Mouse (Mus musculus) left cerebral cortex, postnatal 25 days (tissue): Measurements from ENCODE around the gene Tsc22d4. TPM values are rescaled to one million over a fixed set of nuclear protein-coding genes. Genes with fewer than 3 reads are reported as not detected.

ENCODE experiments used
- DNase-seq, 2 experiments: peaks; one replicate each; pipeline ENCODE4 v3.0.0; 2022; ENCODE audit warnings: low spot score in 2 of 2, mixed read lengths in 1 of 2
- intact Hi-C: fragments of 180-260 bp; cut with DNase I; formaldehyde crosslinking; loops from one replicate; pipeline ENCODE4 v1.15.1; 2025
- total RNA-seq, 2 experiments: library from RNA; stranded (reverse); gene quantifications; 2 replicates each; pipeline ENCODE4 v1.2.3; 2021

Tsc22d4 gene
- total RNA-seq, 2 experiments from 2014 or later: 173 to 195 TPM

GRCm38 (mm10) chr5:137757887-137758286 lies 12.4 kb downstream of the Tsc22d4 start:
- intact Hi-C loops: loop anchor here (1.0 to 5.0 kb wide), 2 partner anchors 101 to 226 kb away; partner anchors contain the start of genes Epo and Gnb2

GRCm38 (mm10) chr5:137758921-137759534 lies 13.5 kb downstream of the Tsc22d4 start:
- intact Hi-C loops: loop anchor here (5.0 kb wide), 1 partner anchor 227 kb away; the partner anchor contains the start of genes Epo and Gnb2

More at GRCm38 (mm10) chr5:137757887-137758286, 12.4 kb downstream of the Tsc22d4 start:
- peak; percentile 68 to 85 for DNase-seq

GRCm38 (mm10) chr5:137759971-137760412 lies 14.5 kb downstream of the Tsc22d4 start:
- intact Hi-C loops: loop anchor here (5.0 kb wide), 1 partner anchor 228 kb away; the partner anchor contains the start of genes Epo and Gnb2
- peak; percentile 84 to 90 for DNase-seq

More at GRCm38 (mm10) chr5:137758921-137759534, 13.5 kb downstream of the Tsc22d4 start:
- DNase-seq: no peak

- DNase-seq: no peak
- intact Hi-C loops: no loop called here
These were observed 19.2 kb downstream of the Tsc22d4 start for GRCm38 (mm10) chr5:137764609-137765340.

GRCm38 (mm10) chr5:137766270-137766669 lies 20.7 kb downstream of the Tsc22d4 start:
- intact Hi-C loops: no loop called here

GRCm38 (mm10) chr5:137768475-137768874 lies 22.9 kb downstream of the Tsc22d4 start:
- intact Hi-C loops: no loop called here
- DNase-seq: no peak

More at GRCm38 (mm10) chr5:137766270-137766669, 20.7 kb downstream of the Tsc22d4 start:
- DNase-seq: no peak

GRCm38 (mm10) chr5:137770709-137771108 lies 25.2 kb downstream of the Tsc22d4 start:
- intact Hi-C loops: loop anchor here (10.0 kb wide), 1 partner anchor 426 kb away; no protein-coding TSS in a partner anchor
- DNase-seq: no peak

- intact Hi-C loops: loop anchor here (10.0 kb wide), 1 partner anchor 428 kb away; no protein-coding TSS in a partner anchor
- no peak for DNase-seq
These were observed 27.2 kb downstream of the Tsc22d4 start for GRCm38 (mm10) chr5:137772755-137773154.

GRCm38 (mm10) chr5:137775587-137776290 lies 30.2 kb downstream of the Tsc22d4 start:
- DNase-seq: no peak
- intact Hi-C loops: loop anchor here (10.0 kb wide), 1 partner anchor 431 kb away; no protein-coding TSS in a partner anchor

GRCm38 (mm10) chr5:137776408-137776918 lies 30.9 kb downstream of the Tsc22d4 start:
- intact Hi-C loops: loop anchor here (10.0 kb wide), 1 partner anchor 432 kb away; no protein-coding TSS in a partner anchor
- DNase-seq: no peak

GRCm38 (mm10) chr5:137777267-137777845 lies 31.8 kb downstream of the Tsc22d4 start:
- DNase-seq: no peak
- intact Hi-C loops: loop anchor here (10.0 kb wide), 1 partner anchor 433 kb away; no protein-coding TSS in a partner anchor

GRCm38 (mm10) chr5:137778635-137779034 lies 33.1 kb downstream of the Tsc22d4 start, which contains the start of gene Ppp1r35:
Gene Ppp1r35 (plus strand): TSS chr5:137778849.
- intact Hi-C loops: loop anchor here (10.0 kb wide), 1 partner anchor 434 kb away; no protein-coding TSS in a partner anchor
- DNase-seq: peak; percentile 98

- peak in 1 of 2 experiments; percentile 26 for DNase-seq
- intact Hi-C loops: loop anchor here (10.0 kb wide), 1 partner anchor 434 kb away; no protein-coding TSS in a partner anchor
These were observed 33.8 kb downstream of the Tsc22d4 start for GRCm38 (mm10) chr5:137779053-137779933.

- intact Hi-C loops: no loop called here
- no peak for DNase-seq
These were observed 36.1 kb downstream of the Tsc22d4 start for GRCm38 (mm10) chr5:137781661-137782060.

GRCm38 (mm10) chr5:137782776-137783522 lies 37.4 kb downstream of the Tsc22d4 start:
- no peak for DNase-seq
- intact Hi-C loops: no loop called here

GRCm38 (mm10) chr5:137783901-137784540 lies 38.5 kb downstream of the Tsc22d4 start:
- intact Hi-C loops: no loop called here
- no peak for DNase-seq

GRCm38 (mm10) chr5:137784546-137784945 lies 39.0 kb downstream of the Tsc22d4 start:
- no peak for DNase-seq
- intact Hi-C loops: no loop called here
